Mouse (Mus musculus): Measurements from ENCODE around the gene Cpm.

- TF ChIP-seq POLR2AphosphoS5 (IDR thresholded peaks at IDR 0.05; ENCODE audit: insufficient replicate concordance, low read depth, low read length) (no peak), GATA1 (IDR thresholded peaks at IDR 0.05; ENCODE audit: borderline replicate concordance, low read length) (no peak), CTCF (IDR thresholded peaks at IDR 0.05; ENCODE audit: low read depth, low read length) (no peak)
Measured at GRCm38 (mm10) chr10:117607051-117607803, 22.1 kb upstream of the Cpm start.
